Mouse (Mus musculus) liver, adult 2 months (tissue): ENCODE measurements around the gene Trim67.

Experiments used
- CTCF ChIP-seq: fragments of 200-500 bp; IDR thresholded peaks from 2 replicates; pipeline ENCODE4 v1.5.1; 2011; ENCODE audit warnings: low read depth, low read length, control low read depth
- POLR2A ChIP-seq: fragments of 200-500 bp; IDR thresholded peaks from 2 replicates; pipeline ENCODE4 v1.6.1; 2011; ENCODE audit warnings: low read length, control low read depth; ENCODE audit not compliant: insufficient read depth; ENCODE audit errors: extremely low read depth

- TF ChIP-seq CTCF, result no peak
- TF ChIP-seq POLR2A, result no peak
Observed at GRCm38 (mm10) chr8:124826658-124827057, 33.8 kb downstream of the Trim67 start.
